Mouse (Mus musculus): ENCODE measurements around the gene Epor.

The Epor gene

DNA sequence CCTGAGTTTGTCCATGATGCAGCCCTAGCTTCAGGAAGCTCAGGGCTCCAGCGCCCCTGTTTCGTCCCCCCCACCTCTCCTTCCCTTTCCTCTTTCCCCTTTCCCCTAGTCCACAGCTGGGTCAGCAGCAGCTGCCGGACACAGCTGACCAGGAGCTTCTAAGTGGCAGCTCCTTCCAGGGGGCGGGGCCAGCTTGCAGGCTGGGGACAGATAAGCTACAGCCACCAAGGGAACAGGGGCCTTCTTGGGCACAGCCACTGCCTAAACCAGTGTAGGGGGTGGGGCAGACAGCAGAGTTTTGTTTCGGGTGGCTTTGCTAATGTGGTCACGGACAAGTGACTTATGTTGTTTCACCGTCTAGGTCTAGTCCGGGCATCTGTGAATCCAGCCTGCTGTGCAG is at the start of gene Epor:
Gene Epor (minus strand): TSS at position 90 of the 400 bp plus-strand sequence.
- peak; percentile 55 to 78 for DNase-seq

DNA sequence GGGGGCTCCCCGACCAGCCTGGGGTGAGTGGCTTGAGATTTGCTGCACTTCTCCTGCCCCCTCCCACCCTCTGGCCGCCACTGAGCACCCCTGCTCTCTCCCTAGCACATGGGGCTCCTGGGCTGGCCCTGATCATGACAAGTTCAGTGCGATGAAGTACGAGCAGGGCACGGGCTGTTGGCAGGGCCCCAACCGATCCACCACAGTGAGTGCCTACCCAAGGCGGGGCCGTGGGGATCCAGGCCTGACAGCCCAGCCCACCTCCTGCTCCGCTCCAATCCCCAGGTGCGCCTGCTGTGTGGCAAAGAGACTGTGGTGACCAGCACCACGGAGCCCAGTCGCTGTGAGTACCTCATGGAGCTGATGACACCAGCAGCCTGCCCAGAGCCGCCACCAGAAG is 49.4 kb upstream of the Epor start:
- DNase-seq, result no peak

- no peak for DNase-seq
Measured at GRCm38 (mm10) chr9:22011055-22011454, 47.7 kb upstream of the Epor start.

GRCm38 (mm10) chr9:22004546-22004945 is 41.2 kb upstream of the Epor start:
- no peak for DNase-seq

GRCm38 (mm10) chr9:22003163-22003554 is 39.9 kb upstream of the Epor start:
- DNase-seq, result peak in 1 of 2 experiments; percentile 63

DNA sequence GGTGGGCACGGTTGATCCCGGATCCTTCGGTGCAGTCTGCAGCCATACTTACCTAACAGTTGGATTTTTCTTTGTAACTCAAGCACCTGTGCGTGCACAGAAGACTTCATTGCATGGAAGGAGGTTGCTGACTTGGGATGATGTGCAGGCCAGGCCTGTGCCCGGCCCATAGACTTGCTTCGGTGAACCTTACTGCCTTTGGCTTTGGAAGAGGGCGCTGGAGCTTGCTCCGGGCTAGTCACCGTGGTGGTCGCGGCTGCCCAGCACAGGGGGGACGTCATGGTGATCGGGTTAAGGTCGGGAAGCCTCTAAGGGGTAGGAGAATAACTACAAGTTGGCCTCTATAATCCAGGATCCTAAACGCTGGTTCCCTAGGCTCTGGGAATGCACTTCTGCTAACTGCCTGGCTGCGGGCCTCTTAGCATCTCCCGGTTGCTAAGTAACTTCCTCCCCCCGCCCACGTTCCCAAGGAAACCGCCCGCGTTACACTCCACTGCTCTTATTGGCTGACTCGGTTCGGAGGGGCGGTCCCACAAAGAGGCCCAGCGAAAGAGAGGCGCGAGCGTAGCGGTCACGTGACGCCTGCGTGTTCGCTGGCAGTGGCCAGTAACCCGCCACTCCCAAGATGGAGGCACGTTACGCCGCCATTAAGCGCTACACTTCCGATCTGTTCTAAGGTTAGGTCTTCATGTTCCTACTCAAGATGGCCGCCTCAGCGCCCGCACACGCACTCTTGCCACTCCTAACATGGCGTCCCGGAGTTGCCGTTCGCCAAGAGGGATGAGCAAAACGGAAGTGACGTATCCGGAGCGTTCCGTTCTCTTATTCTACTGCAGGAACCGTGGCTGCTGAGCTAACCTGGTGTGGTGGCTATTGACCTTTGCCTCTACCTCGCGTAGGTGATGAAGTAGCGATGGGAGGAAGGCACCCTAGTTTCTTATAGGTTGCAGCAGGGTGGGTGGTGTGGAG is 39.2 kb upstream of the Epor start, which contains the start of the genes Ccdc151 and Prkcsh:
Gene Ccdc151 (minus strand): TSS at position 441 of the 969 bp plus-strand sequence.
Gene Prkcsh (plus strand): TSS at position 613 of the 969 bp plus-strand sequence.
- DNase-seq, result peak; percentile 99 to 100

- DNase-seq, result no peak
Measured at GRCm38 (mm10) chr9:22001633-22002032, 38.3 kb upstream of the Epor start.

DNA sequence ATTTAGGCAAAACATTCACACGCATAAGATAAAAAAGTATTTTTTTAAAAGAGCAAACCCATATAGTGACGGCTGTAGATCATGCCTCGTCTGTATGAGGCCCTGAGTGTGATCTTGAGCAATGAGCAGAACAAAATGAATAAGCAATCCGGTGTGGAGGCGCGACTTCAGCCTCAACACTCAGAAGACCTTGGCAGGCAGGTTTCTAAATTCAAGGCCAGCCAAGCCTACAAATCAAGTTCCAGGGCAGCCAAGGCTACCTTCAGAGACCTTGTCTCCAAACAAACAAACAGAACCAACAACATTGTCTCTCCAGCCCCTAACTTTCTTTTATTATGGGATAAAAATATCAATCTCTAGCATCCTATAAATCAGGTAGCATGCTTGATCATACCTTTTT is 37.0 kb upstream of the Epor start:
- DNase-seq, result no peak

- DNase-seq, result no peak
Measured at GRCm38 (mm10) chr9:21996178-21996867, 33.0 kb upstream of the Epor start.

DNA sequence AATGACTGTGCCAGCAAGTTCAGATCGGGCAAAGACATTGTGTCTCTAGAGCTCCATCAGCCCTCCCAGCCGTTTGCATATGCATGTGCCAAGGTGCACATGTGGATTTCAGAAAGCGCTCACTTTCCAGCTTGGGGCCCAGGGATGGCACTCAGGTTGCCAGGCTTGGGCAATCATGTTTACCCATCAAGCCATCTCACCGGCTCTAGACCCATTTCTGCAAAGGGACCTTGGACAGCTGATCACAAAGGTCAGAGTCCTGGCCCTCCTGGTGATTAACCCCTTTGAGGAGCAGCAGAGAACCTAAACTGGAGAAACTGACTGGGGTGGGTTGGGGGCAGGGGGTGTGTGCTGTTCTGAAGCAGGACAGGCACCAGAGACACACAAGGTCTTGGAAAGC is 28.9 kb upstream of the Epor start:
- DNase-seq, result no peak

DNA sequence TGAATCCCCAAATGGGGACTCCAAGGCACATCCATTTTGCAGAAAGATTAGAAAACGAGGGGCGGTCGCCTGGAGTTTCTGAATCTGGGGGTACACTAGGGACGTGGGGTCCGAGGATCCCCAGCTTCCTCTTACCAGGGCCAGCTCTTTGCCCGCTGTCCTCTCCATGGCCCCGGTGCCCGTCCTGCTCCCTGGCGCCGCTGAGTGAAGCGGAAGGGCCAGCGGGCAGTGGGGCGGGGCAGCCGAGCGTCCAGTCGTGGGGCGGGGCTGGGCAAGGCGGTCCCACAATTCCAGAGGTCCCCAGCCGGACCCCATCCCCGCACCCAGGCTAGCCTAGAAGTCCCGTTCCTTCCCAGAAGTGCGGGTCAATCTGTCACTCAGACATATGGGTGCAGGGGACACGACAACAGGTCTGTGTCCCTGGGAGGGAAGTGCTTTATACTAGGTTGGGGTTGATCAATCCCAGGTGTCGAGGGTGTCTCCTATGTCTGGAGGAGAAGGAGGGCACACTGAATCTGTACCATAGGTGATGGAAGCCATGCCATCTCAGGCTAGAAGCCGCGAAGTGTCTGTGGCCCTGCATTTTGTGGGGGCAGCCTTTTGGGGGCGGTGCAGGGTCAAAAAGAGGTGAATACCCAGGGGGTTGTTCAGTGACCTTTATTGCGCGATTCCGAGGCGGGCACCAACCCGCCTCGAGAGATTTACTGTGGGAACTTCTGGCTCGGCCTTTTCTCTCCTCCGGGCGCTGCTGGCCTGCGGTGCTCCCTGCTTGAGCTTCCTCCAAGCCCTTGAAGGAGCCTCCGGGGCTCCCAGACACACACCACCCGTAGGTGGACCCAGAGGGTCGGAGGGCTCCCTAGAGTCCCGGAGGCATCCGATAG is 26.2 kb upstream of the Epor start, which contains the start of gene Rgl3:
Gene Rgl3 (minus strand): TSS at position 217 of the 881 bp plus-strand sequence.
- DNase-seq, result peak; percentile 69 to 72

GRCm38 (mm10) chr9:21988421-21989101 is 25.3 kb upstream of the Epor start:
- peak; percentile 31 to 49 for DNase-seq

DNA sequence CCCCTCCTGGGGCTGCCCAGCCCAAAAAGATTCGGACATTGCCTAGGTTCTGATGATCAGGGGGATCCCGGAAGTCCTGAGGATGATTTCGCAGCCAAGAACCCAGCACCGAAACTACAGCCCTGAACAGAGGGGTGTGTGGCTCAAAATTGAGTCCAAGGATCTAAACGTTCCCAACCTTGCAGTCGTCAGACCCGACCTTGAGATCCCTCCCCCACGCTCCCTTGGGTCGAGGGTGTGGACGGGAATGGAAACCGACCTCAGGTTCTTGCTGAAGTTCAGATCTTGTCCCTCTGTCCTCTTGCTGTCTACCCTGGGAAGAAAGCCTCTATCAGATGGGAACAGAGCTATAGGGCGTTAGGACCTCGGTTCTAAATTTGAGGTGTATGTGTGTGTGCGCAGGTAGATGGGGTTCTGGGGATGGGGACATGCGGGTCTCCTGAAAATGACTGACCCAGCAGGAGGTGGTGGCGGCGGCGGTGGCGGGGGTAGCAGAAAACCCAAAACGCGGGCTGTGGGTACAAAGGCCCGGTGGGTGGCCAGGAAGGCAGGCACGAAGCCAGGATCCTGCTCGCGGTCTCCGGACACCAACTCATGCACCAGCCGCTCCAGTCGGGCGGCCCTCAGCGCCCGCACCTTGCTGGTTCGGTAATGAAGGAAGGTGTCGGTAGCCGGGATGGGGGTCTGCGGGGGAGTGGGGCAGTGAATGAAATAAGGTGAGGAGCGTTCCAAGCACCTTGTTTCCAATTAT is 24.5 kb upstream of the Epor start:
- no peak for DNase-seq

DNA sequence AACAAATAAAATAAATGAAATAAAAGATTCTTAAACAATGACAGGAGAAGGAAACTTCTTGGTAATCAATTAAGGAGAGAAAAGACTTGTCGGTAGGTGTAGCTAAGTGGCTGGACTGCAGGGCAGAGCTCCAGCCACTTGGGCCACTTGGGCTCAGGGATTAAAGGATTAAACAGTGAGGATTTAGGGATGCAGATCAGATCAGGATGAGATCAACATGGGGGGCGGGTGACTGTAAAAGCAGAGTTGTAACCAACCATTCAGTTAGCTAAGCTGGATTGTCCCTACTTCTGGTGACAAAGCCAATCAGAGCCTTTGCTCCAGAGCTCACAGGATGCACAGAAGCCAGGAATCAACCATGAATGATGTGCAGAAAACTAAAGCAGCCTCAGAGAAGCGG is 20.6 kb upstream of the Epor start:
- DNase-seq, result no peak

DNA sequence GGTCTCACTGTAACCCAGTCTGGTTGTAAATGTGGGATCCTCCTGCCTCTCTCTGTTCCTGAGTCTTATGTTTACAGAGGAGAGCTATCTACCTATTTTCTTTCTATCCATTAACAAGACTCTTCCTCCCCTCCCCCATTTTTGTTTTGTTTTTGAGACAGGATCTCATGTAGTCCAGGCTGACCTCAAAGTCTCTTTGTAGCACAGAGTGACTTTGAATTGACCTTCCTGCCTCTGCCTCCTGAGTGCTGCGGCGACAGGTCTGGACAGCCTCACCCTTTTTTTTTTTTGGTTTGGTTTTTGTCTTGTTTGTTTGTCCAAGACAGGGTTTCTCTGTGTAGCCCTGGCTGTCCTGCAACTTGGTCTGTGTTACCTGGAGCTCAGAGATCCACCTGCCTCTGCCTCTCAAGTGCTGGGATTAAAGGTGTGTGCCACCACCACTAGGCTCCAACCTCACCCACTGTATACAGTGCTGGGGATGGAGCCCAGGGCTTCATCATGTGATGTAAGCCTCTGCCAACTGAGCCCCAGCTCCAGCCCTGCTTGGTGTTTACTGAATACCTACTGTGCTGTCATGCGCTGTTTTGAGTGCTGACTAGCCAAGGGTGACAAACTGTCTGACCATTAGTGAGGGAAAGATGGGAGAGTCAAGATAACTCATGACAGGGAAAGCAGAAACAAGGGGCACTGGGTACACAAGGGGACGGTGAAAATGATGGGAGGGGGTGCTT is 15.3 kb upstream of the Epor start:
- DNase-seq, result no peak

DNA sequence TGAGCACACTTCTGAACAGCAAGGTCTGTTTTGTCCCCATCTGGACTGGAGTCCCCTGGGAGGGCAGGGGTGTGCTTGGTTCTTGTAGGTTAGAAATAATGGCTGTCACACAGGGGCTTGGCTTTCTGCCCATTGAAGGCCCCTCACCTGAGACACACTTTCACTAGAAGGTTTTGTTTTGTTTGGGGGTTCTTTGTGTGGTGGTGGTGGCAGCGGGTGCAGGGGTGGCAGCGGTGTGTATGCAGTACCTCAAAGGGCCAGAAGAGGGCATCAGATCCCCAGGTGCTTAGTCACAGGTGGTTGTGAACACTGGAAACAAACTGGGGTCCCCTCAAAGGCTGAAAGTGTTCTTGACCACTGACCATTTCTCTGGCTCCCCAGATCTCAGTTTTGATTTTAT is 14.7 kb upstream of the Epor start:
- peak in 1 of 2 experiments; percentile 53 for DNase-seq

- no peak for DNase-seq
Measured at GRCm38 (mm10) chr9:21977331-21977730, 14.0 kb upstream of the Epor start.

- no peak for DNase-seq
Measured at GRCm38 (mm10) chr9:21976626-21977175, 13.4 kb upstream of the Epor start.

DNA sequence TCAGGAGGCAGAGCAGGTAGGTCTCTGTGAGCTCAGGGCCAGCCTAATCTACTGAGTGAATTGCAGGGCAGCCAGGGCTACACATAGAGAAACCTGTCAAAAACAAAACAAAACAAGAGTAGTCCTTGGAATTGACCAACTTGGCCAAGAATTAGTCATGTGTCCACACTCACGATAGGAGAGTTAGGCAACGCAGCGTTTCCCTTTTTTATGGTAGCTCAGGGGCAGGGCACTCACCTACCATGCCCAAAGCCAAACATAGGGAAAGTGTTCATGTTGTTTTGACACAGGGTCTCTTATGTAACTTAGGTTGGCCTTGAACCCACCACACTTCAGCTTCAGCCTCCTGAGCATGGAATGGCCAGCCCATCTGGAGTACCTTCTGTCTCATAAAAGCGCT is 6.0 kb upstream of the Epor start:
- no peak for DNase-seq

GRCm38 (mm10) chr9:21968883-21969282 is 5.6 kb upstream of the Epor start:
- DNase-seq, result no peak

Measured in lung, postnatal 4 days (tissue).